Mouse (Mus musculus) heart, adult 2 months (tissue): Measurements from ENCODE around the gene Gldc. TPM values are rescaled to one million over a fixed set of nuclear protein-coding genes. Genes with fewer than 3 reads are reported as not detected.

Experiments used
- DNase-seq, 2 experiments: peaks; one replicate each; pipeline ENCODE4 v3.0.0; 2021
- H3K27ac ChIP-seq: fragments of 200-600 bp; 2 replicates; pipeline ENCODE4 v1.8.1; 2022
- H3K27me3 ChIP-seq: fragments of 200-500 bp; 2 replicates; pipeline ENCODE4 v1.6.1; 2012; ENCODE audit warnings: mild to moderate bottlenecking, low read length, inconsistent platforms, mixed read lengths; ENCODE audit not compliant: control insufficient read depth, insufficient read depth
- H3K36me3 ChIP-seq: fragments of 200-500 bp; 2 replicates; pipeline ENCODE4 v1.6.1; 2012; ENCODE audit warnings: low read length, inconsistent platforms; ENCODE audit not compliant: control insufficient read depth, insufficient read depth
- H3K4me1 ChIP-seq: fragments of 200-500 bp; 2 replicates; pipeline ENCODE4 v1.6.1; 2011; ENCODE audit warnings: low read length; ENCODE audit not compliant: control insufficient read depth, insufficient read depth
- H3K4me3 ChIP-seq: fragments of 200-600 bp; 2 replicates; pipeline ENCODE4 v1.8.1; 2022
- H3K79me2 ChIP-seq: fragments of 200-500 bp; replicated peaks from 2 replicates; pipeline ENCODE4 v1.6.1; 2012; ENCODE audit warnings: mild to moderate bottlenecking, inconsistent platforms, low read length, moderate library complexity, mixed read lengths; ENCODE audit not compliant: control insufficient read depth, insufficient read depth
- H3K9ac ChIP-seq: fragments of 200-500 bp; 2 replicates; pipeline ENCODE4 v1.6.1; 2012; ENCODE audit warnings: low read depth, mild to moderate bottlenecking, control low read depth, inconsistent platforms, low read length, mixed read lengths
- CTCF ChIP-seq: fragments of 200-600 bp; IDR thresholded peaks from 2 replicates; pipeline ENCODE4 v1.8.1; 2022; ENCODE audit warnings: antibody characterized with exemption, mild to moderate bottlenecking, moderate library complexity
- EP300 ChIP-seq: fragments of 200-500 bp; IDR thresholded peaks from 2 replicates; pipeline ENCODE4 v1.6.1; 2011; ENCODE audit warnings: low read depth, low read length, control low read depth; ENCODE audit not compliant: insufficient read depth
- POLR2A ChIP-seq: fragments of 200-500 bp; IDR thresholded peaks from 2 replicates; pipeline ENCODE4 v1.6.1; 2011; ENCODE audit warnings: mild to moderate bottlenecking, low read depth, low read length, control low read depth; ENCODE audit not compliant: insufficient read depth
- WGBS: fragments of 180-500 bp; shearing (Covaris S2); methylation state at CpG from one replicate; pipeline ENCODE4 v1.1.7; 2018; 5-methylcytosine and 5-hydroxymethylcytosine counted together
- intact Hi-C: fragments of 180-260 bp; cut with DNase I; formaldehyde crosslinking; loops from one replicate; pipeline ENCODE4 v1.15.1; 2025
- polyA plus RNA-seq: library from polyadenylated mRNA; depleted of rRNA; stranded (reverse); fragments of >200 nt; gene quantifications from 2 replicates; pipeline ENCODE4 v1.2.3, GENCODE M21; 2012; rRNA removed
- total RNA-seq, 2 experiments: library from RNA; stranded (reverse); gene quantifications; 2 replicates each; pipeline ENCODE4 v1.2.3; 2021

Gldc gene
- total and polyA plus RNA-seq, 3 experiments: 0.14 to 0.30 (median 0.26) TPM

DNA sequence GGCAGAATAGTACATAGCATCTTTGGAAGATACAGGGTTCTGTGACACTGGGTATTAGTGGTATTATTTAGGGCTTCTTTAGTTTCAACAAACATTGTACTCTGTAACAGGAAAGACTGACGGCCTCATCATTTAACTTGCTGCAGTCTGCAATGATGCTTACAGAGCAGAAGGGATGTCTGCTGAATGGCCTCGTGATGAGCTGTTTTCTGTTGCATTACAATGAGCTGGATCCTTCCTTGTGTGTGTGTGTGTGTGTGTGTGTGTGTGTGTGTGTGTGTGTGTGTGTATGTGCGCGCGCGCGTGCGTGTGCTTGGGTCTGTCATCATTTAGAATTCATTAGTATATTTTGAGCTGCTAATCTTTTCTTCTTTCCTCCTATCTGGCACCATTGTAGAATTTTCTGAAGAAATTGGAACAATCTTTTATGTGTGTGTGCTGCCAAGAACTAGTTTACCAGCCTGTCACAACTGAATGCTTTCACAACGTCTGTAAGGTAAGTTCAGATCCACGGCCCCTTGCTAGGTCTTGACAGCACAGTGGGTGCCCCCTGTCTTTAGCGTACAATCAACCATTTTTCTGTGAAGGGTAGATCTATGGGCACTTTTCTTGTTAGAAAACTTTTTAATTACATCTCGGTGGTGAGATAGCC is 83.5 kb downstream of the Gldc start:
- Histone ChIP-seq H3K36me3 (no peaks in the 10 kb centered on the region), H3K9ac (no peak overlapping the region), H3K27ac (no peak overlapping the region), H3K79me2 (no peaks in the 10 kb centered on the region), H3K4me1 (no peaks in the 10 kb centered on the region), H3K27me3 (no peaks in the 10 kb centered on the region), H3K4me3 (no peak overlapping the region)
- 93% methylated on average over 12 of the region's 12 CpGs for WGBS
- no peak for DNase-seq
- intact Hi-C loops: no loop called here
- TF ChIP-seq CTCF (no peak), EP300 (no peak), POLR2A (no peak)

DNA sequence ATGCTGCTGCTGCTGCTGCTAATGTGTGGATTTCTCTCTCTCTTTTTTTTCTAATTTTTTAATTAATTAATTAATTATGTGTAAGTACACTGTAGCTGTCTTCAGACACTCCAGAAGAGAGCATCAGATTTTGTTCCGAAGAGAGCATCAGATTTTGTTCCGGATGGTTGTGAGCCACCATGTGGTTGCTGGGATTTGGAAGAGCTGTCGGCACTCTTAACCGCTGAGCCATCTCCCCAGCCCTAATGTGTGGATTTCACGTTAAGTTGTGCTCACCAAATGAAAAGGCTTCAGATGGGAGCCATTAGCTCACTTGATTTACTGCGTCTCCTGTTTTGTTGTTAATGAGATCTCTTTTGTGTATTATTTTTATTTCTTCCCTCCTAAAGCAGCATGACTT is 85.1 kb downstream of the Gldc start:
- DNase-seq: no peak

DNA sequence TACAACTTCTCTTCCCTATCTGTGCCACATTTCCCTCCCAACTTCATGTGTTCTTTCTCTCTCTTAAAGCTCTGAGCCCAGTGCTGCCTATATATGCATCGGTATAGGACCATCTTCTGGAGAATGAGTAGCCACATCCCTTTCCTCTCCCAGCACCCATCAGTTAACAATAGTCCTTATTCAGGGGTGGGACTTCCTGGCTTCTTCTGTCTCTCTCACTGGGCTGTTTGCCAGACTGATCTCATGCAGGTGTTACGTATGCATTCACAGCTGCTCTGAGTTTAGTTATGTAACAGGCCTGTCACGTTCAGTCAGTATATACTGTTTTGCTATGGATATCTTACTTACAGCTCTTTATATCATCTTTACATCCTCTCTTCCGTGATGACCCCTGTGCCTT is 109.4 kb downstream of the Gldc start:
- WGBS: 29% methylated on average over 4 of the region's 4 CpGs
- intact Hi-C loops: no loop called here
- TF ChIP-seq EP300 (no peak), POLR2A (no peak), CTCF (no peak)
- H3K27ac ChIP-seq: no peak overlapping the region
- H3K4me1 ChIP-seq: peaks cover 2% of the 10 kb centered on the region
- peaks cover 3% of the 10 kb centered on the region; the same call in 1 of the 2 replicates for H3K79me2 ChIP-seq
- H3K9ac ChIP-seq: no peak overlapping the region
- no peak for DNase-seq
- no peak overlapping the region for H3K4me3 ChIP-seq
- no peaks in the 10 kb centered on the region for H3K27me3 ChIP-seq
- H3K36me3 ChIP-seq: no peaks in the 10 kb centered on the region; the same call in 1 of the 2 replicates

More for the DNA sequence above, 85.1 kb downstream of the Gldc start:
- no peaks in the 10 kb centered on the region for H3K4me1 ChIP-seq
- no peaks in the 10 kb centered on the region for H3K27me3 ChIP-seq
- no peak overlapping the region for H3K27ac ChIP-seq
- no peaks in the 10 kb centered on the region for H3K79me2 ChIP-seq
- intact Hi-C loops: no loop called here
- TF ChIP-seq CTCF (no peak), EP300 (no peak)
- H3K9ac ChIP-seq: no peak overlapping the region
- H3K4me3 ChIP-seq: no peak overlapping the region
- 90% methylated on average over 6 of the region's 6 CpGs for WGBS
- peaks cover 2% of the 10 kb centered on the region; the same call in 1 of the 2 replicates for H3K36me3 ChIP-seq

DNA sequence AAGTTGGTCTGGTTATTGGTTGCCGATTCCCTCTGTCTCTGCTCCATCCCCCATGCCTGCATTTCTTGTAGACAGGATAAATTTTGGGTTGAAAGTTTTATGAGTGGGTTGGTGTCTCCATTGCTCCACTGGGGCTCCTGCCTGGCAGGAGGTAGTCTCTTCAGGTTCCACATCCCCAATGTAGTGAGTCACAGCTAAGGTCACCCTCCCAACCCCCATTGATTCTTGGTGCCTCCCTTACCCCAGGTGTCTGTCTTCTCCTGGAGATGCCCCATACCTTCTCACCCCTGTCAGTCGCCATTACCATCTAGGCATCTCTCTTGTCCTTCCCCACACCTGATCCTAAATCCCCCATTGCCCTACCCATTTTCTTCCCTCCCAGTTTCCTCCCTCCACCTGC is 121.0 kb downstream of the Gldc start:
- Histone ChIP-seq H3K27ac (no peak overlapping the region), H3K79me2 (peaks cover 6% of the 10 kb centered on the region), H3K36me3 (peaks cover 2% of the 10 kb centered on the region), H3K4me3 (no peak overlapping the region), H3K4me1 (peaks cover 6% of the 10 kb centered on the region), H3K9ac (no peak overlapping the region), H3K27me3 (no peaks in the 10 kb centered on the region)
- DNase-seq: no peak
- WGBS: 98% methylated on average over 2 of the region's 2 CpGs
- TF ChIP-seq EP300 (no peak), CTCF (no peak), POLR2A (no peak)
- intact Hi-C loops: no loop called here

DNA sequence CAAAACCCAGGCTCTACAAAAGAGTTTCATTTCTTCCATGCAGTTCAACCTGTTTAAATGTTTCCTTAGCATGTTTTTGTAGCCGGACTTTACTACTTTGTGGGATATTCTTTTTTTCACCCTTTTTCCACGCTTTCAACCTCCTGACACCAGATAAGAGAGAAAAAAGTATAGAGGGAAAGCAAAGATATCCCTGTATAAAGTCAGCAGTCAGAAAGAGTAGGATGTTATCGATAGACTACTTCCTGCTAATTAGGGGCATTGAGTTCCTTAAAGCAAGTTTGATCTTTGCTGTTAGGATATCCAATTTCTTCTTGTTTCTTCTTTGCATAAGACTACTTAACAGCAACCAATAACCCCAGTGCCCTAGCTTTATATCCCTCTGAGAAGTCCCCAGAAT is 123.8 kb downstream of the Gldc start:
- 54% methylated on average over 3 of the region's 3 CpGs for WGBS
- intact Hi-C loops: no loop called here
- H3K36me3 ChIP-seq: peaks cover 2% of the 10 kb centered on the region

DNA sequence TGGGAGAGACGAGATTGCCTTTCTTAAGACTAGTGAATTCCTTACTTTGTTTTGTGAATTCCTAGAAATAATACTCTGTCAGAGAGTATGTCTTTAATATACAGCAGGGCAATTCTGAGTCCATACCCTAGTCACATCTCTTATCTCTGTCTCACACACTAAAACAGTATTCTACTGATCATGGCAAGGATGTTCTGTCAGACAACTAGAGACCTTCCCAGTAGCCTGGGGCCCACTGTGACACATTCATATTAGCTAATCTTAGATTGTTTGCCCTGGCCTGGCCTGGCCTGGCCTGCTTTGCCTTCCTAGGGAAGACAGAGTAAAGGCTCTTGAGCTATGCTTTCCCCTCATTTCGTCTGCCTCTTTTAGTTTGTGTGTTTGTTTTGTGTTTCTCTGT is 124.6 kb downstream of the Gldc start:
- Histone ChIP-seq H3K27me3 (no peaks in the 10 kb centered on the region), H3K4me3 (no peak overlapping the region), H3K9ac (no peak overlapping the region), H3K4me1 (peaks cover 7% of the 10 kb centered on the region), H3K27ac (no peak overlapping the region), H3K79me2 (peaks cover 4% of the 10 kb centered on the region), H3K36me3 (no peaks in the 10 kb centered on the region; the same call in 1 of the 2 replicates)
- intact Hi-C loops: no loop called here
- DNase-seq: no peak
- WGBS: 75% methylated on average over 2 of the region's 2 CpGs
- TF ChIP-seq POLR2A (no peak), EP300 (no peak), CTCF (no peak)

More for the DNA sequence above, 123.8 kb downstream of the Gldc start:
- Histone ChIP-seq H3K27me3 (no peaks in the 10 kb centered on the region), H3K27ac (no peak overlapping the region), H3K4me3 (no peak overlapping the region), H3K79me2 (peaks cover 6% of the 10 kb centered on the region), H3K9ac (no peak overlapping the region), H3K4me1 (peaks cover 7% of the 10 kb centered on the region)
- DNase-seq: no peak
- TF ChIP-seq EP300: no peak
- no peak for TF ChIP-seq POLR2A
- no peak for TF ChIP-seq CTCF

Other genes with a start within 250 kb of the Gldc start
- not detected for gene Trpd52l3, start 171.6 kb downstream of the Gldc start, total RNA-seq
- not detected in 2 replicates for gene Trpd52l3, start 171.6 kb downstream of the Gldc start, polyA plus RNA-seq
- gene Uhrf2, start 144.9 kb downstream of the Gldc start, total RNA-seq: 10 to 100 TPM; 17.6 to 20.3 TPM
- 15.9 and 27.1 TPM in 2 replicates for gene Uhrf2, start 144.9 kb downstream of the Gldc start, polyA plus RNA-seq
- gene Mbl2, start 57.5 kb upstream of the Gldc start, total RNA-seq: not detected
- 0.67 TPM in 1 of 2 replicates, not detected in the other for gene Mbl2, start 57.5 kb upstream of the Gldc start, polyA plus RNA-seq